Mouse (Mus musculus) embryonic facial prominence, embryonic 13.5 days (tissue): ENCODE measurements around the gene Pfkfb4. TPM values are rescaled to one million over a fixed set of nuclear protein-coding genes. Genes with fewer than 3 reads are reported as not detected.

Source experiments
- ATAC-seq: fragments of 200-750 bp; cut with Nextera tagmentation; 2 replicates; pipeline ENCODE4 v1.8.0; 2017; ENCODE audit warnings: low read depth; ENCODE audit not compliant: insufficient number of reproducible peaks, insufficient read depth, low FRiP score, low TSS enrichment
- H3K27ac ChIP-seq: fragments of 300-500 bp; sonication (generic); 2 replicates; pipeline ENCODE4 v1.5.1; 2015; ENCODE audit warnings: moderate library complexity, mild to moderate bottlenecking, inconsistent platforms
- H3K27me3 ChIP-seq: fragments of 300-500 bp; sonication (generic); 2 replicates; pipeline ENCODE4 v1.6.1; 2015; ENCODE audit warnings: mild to moderate bottlenecking, inconsistent platforms
- H3K36me3 ChIP-seq: fragments of 300-500 bp; sonication (generic); 2 replicates; pipeline ENCODE4 v1.6.1; 2015; ENCODE audit warnings: mild to moderate bottlenecking, inconsistent platforms
- H3K4me1 ChIP-seq: fragments of 300-500 bp; sonication (generic); 2 replicates; pipeline ENCODE4 v1.6.1; 2015; ENCODE audit warnings: inconsistent platforms
- H3K4me2 ChIP-seq: fragments of 300-500 bp; sonication (generic); 2 replicates; pipeline ENCODE4 v1.6.1; 2015; ENCODE audit warnings: moderate library complexity, mild to moderate bottlenecking, inconsistent platforms
- H3K4me3 ChIP-seq: fragments of 300-500 bp; sonication (generic); 2 replicates; pipeline ENCODE4 v1.5.1; 2015; ENCODE audit warnings: mild to moderate bottlenecking, inconsistent platforms
- H3K9ac ChIP-seq: fragments of 300-500 bp; sonication (generic); 2 replicates; pipeline ENCODE4 v1.6.1; 2015; ENCODE audit warnings: mild to moderate bottlenecking, inconsistent platforms
- H3K9me3 ChIP-seq: fragments of 300-500 bp; sonication (generic); 2 replicates; pipeline ENCODE4 v1.6.1; 2016; ENCODE audit warnings: inconsistent platforms
- WGBS: fragments of 180-500 bp; shearing (Covaris S2); methylation state at CpG from one replicate; pipeline ENCODE4 v1.1.7; 2015; ENCODE audit warnings: mixed read lengths; 5-methylcytosine and 5-hydroxymethylcytosine counted together
- polyA plus RNA-seq: library from polyadenylated mRNA; unstranded; fragments of >200 nt; fragmentation: Nextera tagmentation; extraction: Ambion mirVana; gene quantifications from 2 replicates; pipeline ENCODE4 v1.2.1, GENCODE M21; 2015

The Pfkfb4 gene
- polyA plus RNA-seq, 1 experiment from 2014 or later, result 19.0 TPM

GRCm38 (mm10) chr9:108976483-108976882, 15.1 kb upstream of the Pfkfb4 start:
- Histone ChIP-seq H3K4me1 (no peaks in the 10 kb centered on the region), H3K4me2 (no peak overlapping the region), H3K27me3 (no peaks in the 10 kb centered on the region), H3K27ac (no peak overlapping the region), H3K9ac (no peak overlapping the region), H3K4me3 (no peak overlapping the region), H3K36me3 (peaks cover 64% of the 10 kb centered on the region), H3K9me3 (no peaks in the 10 kb centered on the region)
- no peak for ATAC-seq
- WGBS, result 73% methylated on average over 9 of the region's 9 CpGs

DNA sequence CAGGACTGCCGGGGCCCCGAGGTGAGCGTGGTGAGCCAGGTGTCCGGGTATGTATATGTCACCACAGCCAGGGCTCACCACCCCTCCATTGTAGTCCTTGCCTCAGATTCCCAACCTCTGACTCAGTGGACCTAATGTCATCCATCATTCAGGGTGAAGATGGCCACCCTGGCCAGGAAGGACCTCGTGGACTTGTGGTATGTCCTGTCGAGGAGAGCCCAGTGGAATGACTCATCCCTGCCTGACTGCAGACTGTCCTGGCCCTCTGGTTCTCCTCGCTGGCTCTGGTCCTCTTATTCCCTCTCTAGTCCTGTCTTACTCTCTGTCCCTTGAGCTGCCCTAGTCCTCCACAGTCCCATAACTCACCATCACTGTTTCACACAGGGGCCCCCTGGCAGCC, 13.6 kb upstream of the Pfkfb4 start:
- Histone ChIP-seq H3K9ac (no peak overlapping the region), H3K4me2 (no peak overlapping the region), H3K9me3 (no peaks in the 10 kb centered on the region), H3K4me1 (no peaks in the 10 kb centered on the region), H3K27me3 (no peaks in the 10 kb centered on the region), H3K27ac (no peak overlapping the region), H3K36me3 (peaks cover 65% of the 10 kb centered on the region), H3K4me3 (no peak overlapping the region)
- WGBS, result 82% methylated on average over 7 of the region's 7 CpGs
- no peak for ATAC-seq

DNA sequence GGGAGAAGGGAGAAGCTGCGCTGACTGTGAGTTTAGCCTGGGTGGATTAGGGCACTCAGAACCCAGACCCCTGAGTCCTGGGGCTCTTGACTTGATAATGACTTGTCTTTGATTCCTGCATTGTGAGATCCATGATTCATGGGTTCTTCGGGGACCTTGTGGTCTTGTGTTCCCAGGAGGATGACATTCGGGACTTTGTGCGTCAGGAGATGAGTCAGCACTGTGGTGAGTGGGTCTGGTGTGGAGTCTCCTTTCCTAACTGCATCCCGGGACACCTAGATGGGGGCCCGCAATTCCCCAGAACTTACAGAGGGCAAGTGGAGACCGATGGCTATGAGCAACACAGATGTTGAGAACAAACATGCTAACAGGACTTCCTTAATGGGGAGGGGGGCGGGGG, 9.1 kb upstream of the Pfkfb4 start:
- Histone ChIP-seq H3K4me1 (peaks cover 2% of the 10 kb centered on the region), H3K9me3 (no peaks in the 10 kb centered on the region), H3K27ac (no peak overlapping the region), H3K4me3 (no peak overlapping the region), H3K4me2 (no peak overlapping the region), H3K36me3 (peaks cover 45% of the 10 kb centered on the region), H3K9ac (no peak overlapping the region), H3K27me3 (no peaks in the 10 kb centered on the region)
- ATAC-seq, result no peak
- WGBS, result 83% methylated on average over 8 of the region's 8 CpGs

- Histone ChIP-seq H3K9ac (no peak overlapping the region), H3K27me3 (no peaks in the 10 kb centered on the region), H3K27ac (no peak overlapping the region), H3K4me2 (no peak overlapping the region), H3K36me3 (peaks cover 39% of the 10 kb centered on the region), H3K9me3 (no peaks in the 10 kb centered on the region), H3K4me1 (peaks cover 9% of the 10 kb centered on the region), H3K4me3 (no peak overlapping the region)
- no peak for ATAC-seq
- 81% methylated on average over 9 of the region's 9 CpGs for WGBS
These were observed 8.4 kb upstream of the Pfkfb4 start for GRCm38 (mm10) chr9:108983209-108983608.

DNA sequence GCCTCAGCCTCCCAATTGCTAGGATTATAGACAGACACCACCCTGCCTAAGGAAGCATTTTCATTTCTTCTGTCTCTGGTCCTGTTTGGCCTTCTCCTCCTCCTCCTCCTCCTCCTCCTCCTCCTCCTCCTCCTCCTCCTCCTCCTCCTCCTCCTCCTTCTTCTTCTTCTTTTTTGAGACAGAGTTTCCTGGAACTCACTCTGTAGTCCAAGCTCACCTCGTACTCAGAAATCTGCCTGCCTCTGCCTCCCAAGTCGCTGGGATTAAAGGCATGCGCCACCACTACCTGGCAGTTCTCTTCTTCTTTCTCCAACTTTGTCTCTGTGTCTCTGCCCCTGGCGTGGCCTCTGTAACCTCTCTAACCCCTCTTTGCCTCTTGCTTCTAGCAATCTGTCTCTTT, 5.9 kb upstream of the Pfkfb4 start, which contains the start of gene Ucn2:
TSS of gene Ucn2 (plus strand) at position 301 of the 400 bp plus-strand sequence.
- 82% methylated on average over 3 of the region's 4 CpGs for WGBS
- no peak within 1 kb of the TSS for H3K27ac ChIP-seq
- no peak for ATAC-seq
- H3K9ac ChIP-seq, result no peak within 1 kb of the TSS
- no peak within 1 kb of the TSS for H3K4me3 ChIP-seq
- no peaks in the 10 kb centered on the region for H3K9me3 ChIP-seq
- H3K4me1 ChIP-seq, result peaks cover 33% of the 10 kb centered on the region
- H3K36me3 ChIP-seq, result peaks cover 23% of the 10 kb centered on the region
- no peak within 1 kb of the TSS for H3K4me2 ChIP-seq
- no peaks in the 10 kb centered on the region for H3K27me3 ChIP-seq

GRCm38 (mm10) chr9:108987704-108988350, 3.8 kb upstream of the Pfkfb4 start:
- no peak overlapping the region for H3K27ac ChIP-seq
- H3K9me3 ChIP-seq, result no peaks in the 10 kb centered on the region
- H3K36me3 ChIP-seq, result peaks cover 12% of the 10 kb centered on the region
- no peaks in the 10 kb centered on the region for H3K27me3 ChIP-seq
- H3K4me2 ChIP-seq, result peak overlapping the region; percentile 54
- H3K4me3 ChIP-seq, result peak overlapping the region; percentile 29
- no peak for ATAC-seq
- 0 out of 2 replicates have a peak overlapping the region, but pooled peaks have one; percentile 40 for H3K9ac ChIP-seq
- H3K4me1 ChIP-seq, result peaks cover 48% of the 10 kb centered on the region
- WGBS, result 20% methylated on average over 15 of the region's 15 CpGs

- Histone ChIP-seq H3K9ac (no peak overlapping the region), H3K4me2 (peak overlapping the region; percentile 15; the same call in 1 of the 2 replicates), H3K27me3 (no peaks in the 10 kb centered on the region), H3K36me3 (peaks cover 9% of the 10 kb centered on the region), H3K27ac (peak overlapping the region; percentile 95), H3K4me1 (peaks cover 56% of the 10 kb centered on the region), H3K9me3 (no peaks in the 10 kb centered on the region), H3K4me3 (no peak overlapping the region)
- 75% methylated on average over 4 of the region's 4 CpGs for WGBS
- ATAC-seq, result no peak
These were observed 1.6 kb upstream of the Pfkfb4 start for GRCm38 (mm10) chr9:108989802-108990461.

DNA sequence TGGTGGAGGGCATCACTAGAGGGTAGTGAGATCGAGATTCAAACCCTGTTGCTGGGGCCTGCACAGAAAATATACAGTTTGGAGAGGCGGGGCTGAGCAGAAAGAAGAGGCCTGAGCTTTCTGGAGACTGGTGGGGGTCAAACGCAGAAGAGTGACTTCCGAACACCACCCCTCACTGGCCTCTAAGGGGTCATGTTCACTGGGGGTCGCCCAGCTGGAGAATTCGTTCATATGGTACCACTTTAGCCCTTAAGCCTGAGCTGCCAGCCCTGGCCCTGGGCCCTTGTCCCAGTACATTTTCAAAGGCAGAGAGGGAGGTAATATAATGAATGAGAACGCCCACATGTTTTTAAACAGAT, 1.1 kb upstream of the Pfkfb4 start:
- Histone ChIP-seq H3K27me3 (no peaks in the 10 kb centered on the region), H3K4me3 (no peak overlapping the region), H3K27ac (peak overlapping the region; percentile 95), H3K36me3 (peaks cover 9% of the 10 kb centered on the region), H3K4me1 (peaks cover 62% of the 10 kb centered on the region), H3K9ac (no peak overlapping the region), H3K4me2 (peak overlapping the region; percentile 87; the same call in 1 of the 2 replicates), H3K9me3 (no peaks in the 10 kb centered on the region)
- no peak for ATAC-seq
- WGBS, result 29% methylated on average over 7 of the region's 7 CpGs

DNA sequence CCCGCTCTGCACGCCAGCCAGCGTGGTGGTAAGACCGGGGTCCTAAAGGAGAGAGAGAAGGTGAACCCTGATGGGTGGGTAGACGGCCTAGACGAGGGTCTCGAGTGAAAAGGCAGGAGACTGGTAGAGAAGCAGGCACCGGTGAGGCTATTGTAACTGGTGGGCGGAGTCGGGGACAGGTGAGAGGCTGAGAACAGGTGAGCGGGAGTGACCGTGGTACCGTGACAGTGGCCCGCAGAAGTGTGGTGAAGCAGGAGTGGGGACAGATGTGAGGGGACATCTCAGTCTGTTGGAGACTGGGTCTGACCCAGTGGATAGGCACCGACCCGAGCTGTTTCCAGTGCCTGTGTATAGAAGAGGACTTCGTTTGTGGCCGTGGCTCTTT, 499 bp downstream of the Pfkfb4 start:
- ATAC-seq, result peak; percentile 4; the same call in 1 of the 2 replicates
- Histone ChIP-seq H3K9me3 (no peaks in the 10 kb centered on the region), H3K4me1 (peaks cover 70% of the 10 kb centered on the region), H3K9ac (peak overlapping the region; percentile 80), H3K4me2 (peak overlapping the region; percentile 87), H3K27ac (peak overlapping the region; percentile 95), H3K4me3 (peak overlapping the region; percentile 63), H3K36me3 (no peaks in the 10 kb centered on the region), H3K27me3 (no peaks in the 10 kb centered on the region)
- 9% methylated on average over 18 of the region's 18 CpGs for WGBS

- Histone ChIP-seq H3K9ac (peak overlapping the region; percentile 80), H3K27ac (no peak overlapping the region), H3K9me3 (no peaks in the 10 kb centered on the region), H3K4me3 (peak overlapping the region; percentile 63), H3K36me3 (no peaks in the 10 kb centered on the region), H3K4me2 (peak overlapping the region; percentile 87), H3K27me3 (no peaks in the 10 kb centered on the region), H3K4me1 (peaks cover 65% of the 10 kb centered on the region)
- 84% methylated on average over 9 of the region's 9 CpGs for WGBS
- no peak for ATAC-seq
These were observed 1.2 kb downstream of the Pfkfb4 start for GRCm38 (mm10) chr9:108992620-108993361.

DNA sequence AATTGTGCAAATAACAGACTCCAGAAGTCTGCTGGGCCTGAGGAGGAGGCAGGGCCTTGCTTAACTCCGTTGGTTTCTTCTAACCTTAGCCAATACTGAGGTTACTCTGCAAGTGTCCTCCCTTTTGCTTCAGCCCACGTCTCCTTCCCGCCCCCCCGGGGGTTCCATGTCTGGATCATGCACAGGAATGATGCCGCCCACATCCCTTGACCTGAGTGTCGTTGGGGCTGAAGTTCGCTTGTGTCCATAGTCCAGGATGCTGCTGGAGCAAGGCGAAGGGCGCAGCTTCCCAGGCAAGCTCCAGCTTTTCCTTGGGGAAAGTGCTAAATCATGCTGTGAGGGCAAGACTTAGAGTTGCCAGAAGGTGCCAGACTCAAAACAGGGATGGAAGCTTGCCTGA, 4.8 kb downstream of the Pfkfb4 start:
- Histone ChIP-seq H3K27ac (no peak overlapping the region), H3K27me3 (no peaks in the 10 kb centered on the region), H3K9ac (no peak overlapping the region), H3K4me1 (peaks cover 32% of the 10 kb centered on the region), H3K36me3 (no peaks in the 10 kb centered on the region), H3K9me3 (no peaks in the 10 kb centered on the region), H3K4me3 (no peak overlapping the region), H3K4me2 (no peak overlapping the region)
- WGBS, result 76% methylated on average over 9 of the region's 9 CpGs
- ATAC-seq, result no peak
